Mouse (Mus musculus) kidney, embryonic 16.5 days (tissue): ENCODE measurements around the gene Spaca1. TPM values are rescaled to one million over a fixed set of nuclear protein-coding genes. Genes with fewer than 3 reads are reported as not detected.
A peak's percentile ranks its signal among the peaks of the same experiment; 100 is the strongest.
"Not testable (repeated sequence)": the region's sequence is repeated elsewhere in the genome, so short reads cannot be mapped to it uniquely, and the experiment has no call there.

Experiments
- ATAC-seq: fragments of 200-750 bp; cut with Nextera tagmentation; 2 replicates; pipeline ENCODE4 v1.8.0; 2017; ENCODE audit warnings: moderate TSS enrichment; ENCODE audit not compliant: low FRiP score, low TSS enrichment
- H3K27ac ChIP-seq: fragments of 300-500 bp; sonication (generic); 2 replicates; pipeline ENCODE4 v1.5.1; 2014; ENCODE audit warnings: low read length
- H3K27me3 ChIP-seq: fragments of 300-500 bp; sonication (generic); 2 replicates; pipeline ENCODE4 v1.6.1; 2014; ENCODE audit warnings: low read length, control low read depth, mixed read lengths; ENCODE audit not compliant: insufficient read depth
- H3K36me3 ChIP-seq: fragments of 300-500 bp; sonication (generic); 2 replicates; pipeline ENCODE4 v1.6.1; 2014; ENCODE audit warnings: low read length, control low read depth, mixed read lengths; ENCODE audit not compliant: insufficient read depth
- H3K4me1 ChIP-seq: fragments of 300-500 bp; sonication (generic); 2 replicates; pipeline ENCODE4 v1.6.1; 2014; ENCODE audit warnings: low read length, control low read depth, mixed read lengths; ENCODE audit not compliant: insufficient read depth
- H3K4me2 ChIP-seq: fragments of 300-500 bp; sonication (generic); replicated peaks from 2 replicates; pipeline ENCODE4 v1.6.1; 2014; ENCODE audit warnings: low read depth, low read length
- H3K4me3 ChIP-seq: fragments of 300-500 bp; sonication (generic); 2 replicates; pipeline ENCODE4 v1.5.1; 2014; ENCODE audit warnings: mild to moderate bottlenecking, low read length
- H3K9ac ChIP-seq: fragments of 300-500 bp; sonication (generic); replicated peaks from 2 replicates; pipeline ENCODE4 v1.6.1; 2014; ENCODE audit warnings: low read length
- H3K9me3 ChIP-seq: fragments of 300-500 bp; sonication (generic); 2 replicates; pipeline ENCODE4 v1.6.1; 2016; ENCODE audit warnings: low read length, control low read depth
- WGBS: fragments of 180-500 bp; shearing (Covaris S2); extraction: QIAGEN DNeasy Blood & Tissue Kit; methylation state at CpG from one replicate; pipeline ENCODE4 v1.1.7; 2014; 5-methylcytosine and 5-hydroxymethylcytosine counted together
- polyA plus RNA-seq: library from polyadenylated mRNA; unstranded; fragments of >200 nt; fragmentation: Nextera tagmentation; extraction: Ambion mirVana; gene quantifications from 2 replicates; pipeline ENCODE4 v1.2.1, GENCODE M21; 2015

Spaca1 gene
- polyA plus RNA-seq: 1.5 and 2.1 TPM in 2 replicates

DNA sequence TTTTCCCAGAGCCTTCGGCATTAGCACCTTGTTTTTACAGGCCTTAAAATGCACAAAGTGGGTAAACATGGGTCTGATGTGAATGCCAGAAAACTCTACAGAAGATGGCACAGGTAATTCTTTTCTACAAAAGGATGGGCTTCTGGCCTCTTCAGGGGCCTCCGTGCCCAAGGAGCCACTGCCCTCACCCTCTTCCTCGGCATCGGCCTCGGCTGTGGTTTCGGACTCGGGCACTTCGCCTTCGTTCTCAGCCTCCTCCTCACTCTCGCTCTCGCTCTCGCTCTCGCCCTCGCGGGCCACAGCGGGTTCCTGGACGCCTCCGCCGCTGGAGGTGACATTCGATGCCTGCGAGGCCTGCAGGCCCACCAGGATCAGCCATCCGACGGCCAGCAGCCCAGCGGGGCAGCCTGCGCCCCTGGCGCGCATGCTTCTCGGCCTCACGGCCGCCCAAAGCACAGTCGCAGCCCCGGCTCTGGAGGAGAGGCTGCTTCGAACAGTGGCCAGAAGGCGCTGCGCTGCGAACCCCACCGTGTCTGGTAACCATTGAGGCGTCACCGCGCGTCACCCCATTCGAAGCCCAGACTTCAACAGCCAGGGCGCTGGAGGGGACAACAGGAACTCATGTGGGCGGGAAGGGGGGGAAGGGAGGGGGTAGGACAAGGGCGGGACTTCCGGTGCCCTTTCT is at the start of gene Spaca1:
TSS of gene Spaca1 (minus strand) at position 621 of the 685 bp plus-strand sequence.
- Histone ChIP-seq H3K4me2 (peak within 1 kb of the TSS; percentile 53), H3K27me3 (no peaks in the 10 kb centered on the region), H3K9me3 (no peaks in the 10 kb centered on the region), H3K4me3 (peak within 1 kb of the TSS; percentile 32), H3K27ac (no peak within 1 kb of the TSS), H3K36me3 (no peaks in the 10 kb centered on the region), H3K4me1 (no peaks in the 10 kb centered on the region), H3K9ac (0 out of 2 replicates have a peak within 1 kb of the TSS, but pooled peaks have one; percentile 38)
- 46% methylated on average over 43 of the region's 46 CpGs for WGBS
- ATAC-seq: 0 out of 2 replicates have a peak, but pooled peaks have one; percentile 67

DNA sequence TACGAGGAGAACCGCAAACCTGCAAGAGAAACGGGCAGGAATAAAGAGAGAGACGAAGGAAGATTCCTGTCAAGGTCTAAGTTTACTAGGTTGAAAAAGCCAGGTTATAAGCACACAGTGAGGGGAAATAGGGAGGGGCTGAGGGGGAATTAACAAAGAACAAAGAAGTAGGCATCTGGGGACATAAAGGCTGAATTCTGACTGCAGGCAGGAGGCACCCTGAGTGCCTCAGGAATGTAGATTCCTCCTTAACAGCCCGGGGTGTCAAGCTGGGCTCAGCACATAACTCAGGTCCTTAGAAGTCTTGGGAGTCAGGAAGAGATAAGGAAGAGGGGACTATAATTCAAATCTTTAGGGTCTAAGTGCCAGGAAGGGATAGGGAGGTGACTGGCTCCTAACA is 37.3 kb upstream of the Spaca1 start:
- not testable (repeated sequence) for H3K9me3 ChIP-seq, H3K4me2 ChIP-seq, H3K36me3 ChIP-seq, H3K9ac ChIP-seq, ATAC-seq, H3K4me1 ChIP-seq, H3K4me3 ChIP-seq, H3K27ac ChIP-seq, H3K27me3 ChIP-seq
- WGBS: 79% methylated on average over 5 of the region's 5 CpGs

DNA sequence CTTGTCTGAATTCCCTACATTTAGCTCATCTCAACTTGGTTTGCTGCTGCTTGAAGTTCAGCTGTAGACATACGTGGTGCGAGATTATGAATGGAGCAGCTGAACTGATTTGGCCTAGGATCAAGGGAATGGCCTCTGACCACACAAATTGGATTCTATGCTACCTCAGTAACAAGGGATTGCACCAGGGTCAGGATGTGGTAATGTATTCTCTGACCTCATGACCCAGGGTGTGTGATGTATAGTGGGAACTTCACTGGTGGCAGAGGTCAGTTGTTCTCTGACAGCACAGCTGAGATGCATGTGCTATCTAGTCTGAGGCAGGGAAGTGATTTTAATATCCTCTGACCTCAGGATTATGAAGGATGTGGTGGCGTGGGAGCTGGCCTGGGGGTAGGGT is 31.1 kb upstream of the Spaca1 start:
- Histone ChIP-seq H3K4me1 (no peaks in the 10 kb centered on the region), H3K36me3 (no peaks in the 10 kb centered on the region), H3K27ac (no peak overlapping the region), H3K4me2 (no peak overlapping the region), H3K9ac (no peak overlapping the region), H3K27me3 (no peaks in the 10 kb centered on the region), H3K9me3 (no peaks in the 10 kb centered on the region), H3K4me3 (no peak overlapping the region)
- WGBS: 75% methylated on average over 3 of the region's 3 CpGs
- no peak for ATAC-seq

- Histone ChIP-seq H3K4me1 (no peaks in the 10 kb centered on the region), H3K27ac (no peak overlapping the region), H3K4me3 (no peak overlapping the region), H3K27me3 (no peaks in the 10 kb centered on the region), H3K9me3 (no peaks in the 10 kb centered on the region), H3K4me2 (no peak overlapping the region), H3K36me3 (no peaks in the 10 kb centered on the region), H3K9ac (no peak overlapping the region)
- ATAC-seq: no peak
- 75% methylated on average over 3 of the region's 5 CpGs for WGBS
Observed at GRCm38 (mm10) chr4:34069002-34069401, 19.0 kb upstream of the Spaca1 start.

- Histone ChIP-seq H3K36me3 (no peaks in the 10 kb centered on the region), H3K4me2 (no peak overlapping the region), H3K4me1 (no peaks in the 10 kb centered on the region), H3K27me3 (no peaks in the 10 kb centered on the region), H3K9ac (no peak overlapping the region), H3K4me3 (no peak overlapping the region), H3K27ac (no peak overlapping the region), H3K9me3 (no peaks in the 10 kb centered on the region)
- WGBS: 66% methylated on average over 1 of the region's 1 CpGs
- no peak for ATAC-seq
Observed at GRCm38 (mm10) chr4:34058320-34058719, 8.3 kb upstream of the Spaca1 start.

DNA sequence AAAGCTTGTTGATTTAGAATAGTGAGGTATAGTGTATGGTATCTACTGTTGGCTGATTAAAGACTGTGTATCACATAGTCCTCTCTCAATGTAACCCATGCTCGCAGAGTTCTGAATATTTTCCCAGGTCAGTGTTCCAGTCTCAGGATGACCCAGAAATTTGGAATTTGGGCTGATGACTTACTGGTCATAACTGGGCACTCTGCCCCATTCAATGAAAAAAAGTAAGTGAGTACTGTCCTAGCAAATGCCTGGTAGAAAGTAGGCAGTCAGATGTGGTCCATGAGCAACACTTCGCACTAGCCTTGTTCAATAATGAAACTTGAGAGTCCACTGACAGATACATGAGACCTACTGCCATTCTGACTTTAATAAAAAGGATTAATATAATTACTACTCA is 23.2 kb downstream of the Spaca1 start:
- no peaks in the 10 kb centered on the region for H3K9me3 ChIP-seq
- 87% methylated on average over 2 of the region's 2 CpGs for WGBS

DNA sequence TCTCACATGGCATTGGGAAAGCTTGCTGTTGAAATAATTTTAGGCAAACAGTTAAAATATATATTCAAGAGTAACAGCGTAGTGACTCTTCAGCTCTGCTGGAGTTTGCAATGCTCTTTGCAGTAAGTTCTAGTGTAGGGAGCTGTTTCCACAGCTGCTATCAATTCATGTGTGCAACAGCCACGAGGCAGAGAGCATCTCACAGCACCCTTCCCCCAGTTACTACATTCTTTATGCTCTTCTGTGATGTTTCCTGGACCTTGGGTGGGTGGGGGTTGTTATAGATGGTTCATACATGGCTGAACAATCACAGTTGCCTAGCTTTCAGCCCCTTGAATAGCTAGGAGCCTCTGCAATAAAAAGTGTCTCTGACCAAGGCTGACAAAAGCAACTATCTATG is 28.5 kb downstream of the Spaca1 start:
- Histone ChIP-seq H3K4me2 (no peak overlapping the region), H3K36me3 (no peaks in the 10 kb centered on the region), H3K4me1 (peaks cover 4% of the 10 kb centered on the region; the same call in 1 of the 2 replicates), H3K27ac (no peak overlapping the region), H3K9me3 (no peaks in the 10 kb centered on the region), H3K4me3 (no peak overlapping the region), H3K9ac (no peak overlapping the region), H3K27me3 (no peaks in the 10 kb centered on the region)
- no peak for ATAC-seq
- 38% methylated on average over 2 of the region's 2 CpGs for WGBS

More for the DNA sequence above, 23.2 kb downstream of the Spaca1 start:
- Histone ChIP-seq H3K27me3 (no peaks in the 10 kb centered on the region), H3K9ac (no peak overlapping the region), H3K36me3 (no peaks in the 10 kb centered on the region), H3K4me2 (no peak overlapping the region), H3K4me1 (no peaks in the 10 kb centered on the region), H3K27ac (no peak overlapping the region), H3K4me3 (no peak overlapping the region)
- no peak for ATAC-seq

DNA sequence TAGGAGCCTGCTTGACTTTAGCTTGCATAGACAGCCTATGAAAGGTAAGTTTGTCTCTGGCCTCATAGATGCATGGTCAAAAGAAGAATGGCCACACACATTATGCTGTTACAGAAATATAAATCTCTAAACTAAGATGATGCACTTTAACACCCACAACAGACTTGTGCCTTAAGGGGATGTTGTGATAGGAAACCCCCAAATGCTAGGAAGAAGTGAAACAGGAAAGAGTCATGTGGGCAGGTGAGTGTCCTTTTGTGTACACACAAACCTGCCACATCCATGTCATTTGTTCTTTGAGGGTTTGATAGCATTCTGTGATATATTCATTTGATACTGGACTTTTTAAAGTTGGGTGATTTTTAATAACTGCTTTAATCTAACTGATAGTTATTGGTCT is 53.6 kb downstream of the Spaca1 start:
- no peaks in the 10 kb centered on the region for H3K4me1 ChIP-seq
- no peak overlapping the region for H3K4me3 ChIP-seq
- no peak overlapping the region for H3K9ac ChIP-seq
- no peak overlapping the region for H3K27ac ChIP-seq
- no peak for ATAC-seq
- no peaks in the 10 kb centered on the region for H3K36me3 ChIP-seq
- no peak overlapping the region for H3K4me2 ChIP-seq
- no peaks in the 10 kb centered on the region for H3K27me3 ChIP-seq
- no peaks in the 10 kb centered on the region for H3K9me3 ChIP-seq

- Histone ChIP-seq H3K4me1 (no peaks in the 10 kb centered on the region), H3K27me3 (no peaks in the 10 kb centered on the region), H3K9ac (no peak overlapping the region), H3K27ac (no peak overlapping the region), H3K4me2 (no peak overlapping the region), H3K36me3 (no peaks in the 10 kb centered on the region), H3K4me3 (no peak overlapping the region), H3K9me3 (no peaks in the 10 kb centered on the region)
- no peak for ATAC-seq
- 37% methylated on average over 2 of the region's 3 CpGs for WGBS
Observed at GRCm38 (mm10) chr4:33992687-33993086, 57.3 kb downstream of the Spaca1 start.

- no peak overlapping the region for H3K4me3 ChIP-seq
Observed at GRCm38 (mm10) chr4:33988466-33989089, 61.4 kb downstream of the Spaca1 start.

More at GRCm38 (mm10) chr4:33988466-33989089, 61.4 kb downstream of the Spaca1 start:
- Histone ChIP-seq H3K36me3 (no peaks in the 10 kb centered on the region), H3K27me3 (no peaks in the 10 kb centered on the region), H3K4me1 (no peaks in the 10 kb centered on the region), H3K9me3 (no peaks in the 10 kb centered on the region), H3K27ac (no peak overlapping the region), H3K4me2 (no peak overlapping the region), H3K9ac (no peak overlapping the region)
- ATAC-seq: no peak
- WGBS: 78% methylated on average over 5 of the region's 5 CpGs
